Mouse (Mus musculus) urinary bladder, postnatal 10 days (tissue): ENCODE measurements around the gene Mmp7.

Experiments used
- DNase-seq: peaks from one replicate; pipeline ENCODE4 v3.0.0; 2022; ENCODE audit warnings: low spot score

Gene Mmp7

GRCm38 (mm10) chr9:7744156-7744555, 52.3 kb downstream of the Mmp7 start:
- no peak for DNase-seq

GRCm38 (mm10) chr9:7748881-7749280, 57.0 kb downstream of the Mmp7 start:
- DNase-seq, result no peak
